Mouse (Mus musculus) adrenal gland, adult 8-10 months (tissue): Measurements from ENCODE around the gene Aatf. TPM values are rescaled to one million over a fixed set of nuclear protein-coding genes. Genes with fewer than 3 reads are reported as not detected.

Source experiments
- DNase-seq: peaks from one replicate; pipeline ENCODE4 v3.0.0; 2022
- total RNA-seq, 4 experiments: library from RNA; stranded (reverse); gene quantifications; 2 replicates each; pipeline ENCODE4 v1.2.4; 2022

Aatf gene
- total RNA-seq: 10 to 100 TPM; 23.8 to 27.9 (median 24.0) TPM

DNA sequence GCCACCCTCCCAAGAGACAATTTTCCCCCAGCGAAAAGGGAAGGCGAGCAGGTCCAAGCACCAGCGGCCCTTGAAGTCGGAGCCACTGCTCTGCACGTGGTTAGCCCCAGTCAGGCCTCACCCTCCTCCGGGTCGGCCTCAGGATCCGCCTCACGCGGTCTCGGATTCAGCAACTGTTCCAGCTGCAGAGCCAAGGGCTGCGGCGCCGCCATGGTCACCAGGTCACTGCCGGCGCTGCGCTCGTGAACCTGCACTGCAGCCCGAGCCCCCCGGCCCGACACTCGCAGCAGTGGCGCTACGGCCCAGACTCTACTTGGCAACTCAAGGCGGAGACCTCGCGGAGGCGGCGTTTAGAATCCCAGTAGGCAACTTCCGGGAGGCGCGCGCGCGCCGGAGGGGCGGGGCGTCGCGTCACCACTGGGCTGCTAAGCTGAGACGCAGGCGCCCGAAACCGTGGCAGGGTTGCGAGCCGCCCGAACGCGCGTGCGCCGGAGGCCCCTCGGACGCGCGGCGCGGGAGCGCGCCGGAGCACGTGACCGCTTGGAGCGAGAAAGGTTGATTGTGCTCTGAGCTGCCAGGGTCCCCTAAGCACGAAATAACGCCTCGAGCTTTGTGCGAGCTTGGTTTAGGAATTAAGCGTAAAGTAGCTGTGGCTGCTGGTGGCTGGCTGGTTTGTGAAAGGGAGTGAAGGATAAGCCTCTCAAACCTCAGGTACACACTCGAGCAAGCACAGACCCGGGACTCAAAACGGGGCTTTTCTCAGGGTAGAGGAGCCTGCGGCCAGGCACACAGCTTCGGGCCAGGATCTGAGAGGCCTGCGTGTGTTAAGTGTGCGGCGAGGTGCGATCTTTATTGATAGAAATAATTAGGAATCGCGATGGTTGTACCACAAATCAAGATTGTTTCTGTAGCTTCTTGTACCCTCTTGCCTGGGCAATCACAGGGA, at the start of gene Aatf:
TSS of gene Aatf (minus strand) at position 352 of the 946 bp plus-strand sequence.
- DNase-seq: peak; percentile 93

DNA sequence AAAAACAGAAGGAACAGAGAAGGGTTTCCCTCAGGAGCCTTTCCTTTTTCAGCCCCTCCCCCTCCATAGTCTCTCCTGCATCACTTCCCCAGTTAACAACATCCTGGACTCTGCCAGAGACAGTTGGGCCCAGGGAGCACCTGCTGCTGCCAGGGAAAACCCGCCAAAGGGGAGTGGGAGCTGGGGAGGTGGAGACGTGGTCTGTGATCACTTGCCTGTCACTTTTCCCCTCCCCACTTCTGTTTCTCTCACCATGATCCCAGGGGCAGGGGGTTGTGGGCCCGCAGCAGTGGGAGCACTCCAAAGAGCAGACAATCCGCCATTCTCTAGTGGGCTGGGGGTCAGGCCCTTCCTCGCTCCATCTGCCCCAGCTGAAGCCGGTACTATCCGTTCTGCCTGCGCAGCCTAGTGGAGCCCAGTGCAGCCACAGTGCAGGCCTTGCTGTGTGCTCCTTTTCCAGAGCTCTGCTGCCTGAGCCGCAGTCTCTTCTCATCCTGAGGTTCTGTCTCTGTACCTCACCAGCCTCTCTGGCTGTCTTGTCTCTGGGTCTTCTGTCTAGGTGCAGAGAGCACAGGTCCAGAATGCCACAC, 49.5 kb upstream of the Aatf start:
- no peak for DNase-seq

DNA sequence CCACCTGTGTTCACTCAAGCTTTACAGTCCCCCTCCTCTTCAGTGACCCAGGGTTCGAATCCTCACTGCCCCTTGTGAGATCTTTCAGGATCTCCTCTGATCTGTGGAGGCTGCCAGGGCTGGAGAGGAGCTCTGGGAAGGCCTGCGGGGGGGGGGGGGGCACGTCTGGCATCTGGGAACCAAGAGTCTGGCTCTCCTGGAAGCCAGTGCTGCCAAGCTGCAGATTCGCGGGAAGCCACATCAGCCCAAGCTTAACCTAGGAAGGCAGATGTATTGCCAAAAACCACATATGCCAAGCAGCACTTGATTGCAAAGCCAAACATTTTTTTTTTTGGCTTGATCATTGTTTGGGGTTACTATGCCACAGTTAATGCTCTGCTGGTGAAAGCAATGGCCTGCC, 48.2 kb upstream of the Aatf start:
- DNase-seq: no peak

DNA sequence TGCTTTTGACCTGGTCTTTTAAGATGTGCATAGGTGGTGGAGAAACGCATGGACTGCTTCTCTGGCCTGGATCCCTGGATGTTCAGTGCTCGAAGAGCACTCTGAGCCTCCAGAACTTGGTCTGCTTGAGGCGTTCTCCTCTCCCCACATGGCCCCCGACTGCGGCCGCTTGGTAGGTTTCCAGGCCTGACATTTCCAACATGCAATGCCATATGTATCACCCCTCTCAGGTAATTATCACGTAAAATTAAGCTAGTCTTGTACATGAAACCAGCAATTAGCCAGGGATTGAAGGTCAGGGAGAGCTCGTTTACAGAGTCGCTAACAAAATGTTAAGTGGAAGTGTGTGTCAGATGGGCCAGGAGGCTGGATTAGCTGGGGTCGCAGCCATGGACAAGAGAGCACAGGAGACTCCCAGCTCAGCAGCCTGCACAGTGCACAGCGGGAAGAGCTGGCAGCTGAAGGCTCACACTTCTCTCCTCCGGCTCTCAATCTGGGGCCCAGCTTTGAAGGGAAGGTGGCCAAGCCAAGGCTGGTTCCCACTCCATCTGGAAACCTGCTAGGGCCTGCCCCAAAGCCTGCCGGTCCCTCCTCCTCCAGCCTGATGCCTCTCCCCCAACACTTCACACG, 40.6 kb upstream of the Aatf start:
- no peak for DNase-seq

DNA sequence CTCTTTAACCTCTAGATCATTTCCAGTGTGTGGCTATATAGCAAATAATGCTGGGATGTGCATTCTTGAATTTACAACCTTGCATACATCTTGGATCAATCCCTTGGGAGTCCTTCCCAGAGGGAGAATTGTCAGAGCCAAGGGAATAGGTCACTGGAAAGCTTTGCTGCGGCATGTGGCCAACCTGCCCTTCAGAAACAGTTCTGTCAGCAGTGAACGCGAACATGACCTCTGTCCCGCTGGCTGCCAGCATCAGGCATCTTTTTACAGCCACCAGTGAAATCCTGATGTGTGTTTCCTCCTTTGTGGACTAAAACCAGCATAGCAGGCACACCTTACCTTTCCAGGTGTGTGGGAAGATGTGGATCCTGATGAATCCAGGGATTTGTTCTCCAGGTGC, 38.0 kb upstream of the Aatf start:
- no peak for DNase-seq

DNA sequence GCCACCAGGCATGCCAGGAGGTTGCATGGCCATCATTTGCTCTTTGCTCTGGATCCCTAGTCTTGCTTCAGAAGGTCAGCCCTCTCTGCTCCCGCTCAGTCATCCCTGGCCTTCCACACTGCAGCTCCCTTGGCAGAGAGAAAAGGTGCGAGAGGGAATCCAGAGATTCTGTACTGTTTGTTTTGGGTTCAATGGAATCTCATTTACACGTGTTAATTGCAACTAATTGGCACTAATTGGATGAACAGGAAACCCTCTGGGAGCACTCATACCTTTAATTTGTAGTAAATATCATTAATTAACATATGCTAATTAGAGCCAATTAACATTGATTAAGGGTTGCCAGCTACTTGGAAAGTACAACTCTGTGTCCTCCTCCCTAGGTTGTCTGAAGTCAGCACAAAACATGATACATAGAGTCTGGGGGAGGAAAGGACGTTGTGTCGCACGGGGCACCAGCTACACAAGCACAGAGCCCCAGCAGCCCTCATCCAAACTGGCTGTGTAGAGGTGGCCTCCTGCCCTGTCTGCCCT, 36.0 kb upstream of the Aatf start:
- no peak for DNase-seq

DNA sequence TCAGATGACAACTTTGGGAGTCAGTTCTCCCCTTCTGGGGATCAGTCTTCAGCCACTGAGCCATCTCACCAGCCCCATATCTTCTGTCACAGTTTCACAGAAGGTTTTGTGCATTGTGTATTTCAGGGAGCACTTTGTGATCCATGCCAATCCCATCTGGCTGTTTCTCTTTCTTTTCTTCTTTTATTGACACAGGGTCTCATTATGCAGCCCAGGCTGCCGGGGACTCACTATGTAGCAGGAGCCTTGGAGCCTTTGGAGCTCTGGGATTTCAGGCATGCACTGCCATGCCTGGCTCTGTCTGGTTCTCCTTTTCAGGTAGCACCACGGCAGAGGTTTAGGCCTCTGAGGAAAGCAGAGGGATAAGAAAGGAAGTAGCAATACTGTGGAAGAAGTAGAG, 35.0 kb upstream of the Aatf start:
- DNase-seq: no peak

DNA sequence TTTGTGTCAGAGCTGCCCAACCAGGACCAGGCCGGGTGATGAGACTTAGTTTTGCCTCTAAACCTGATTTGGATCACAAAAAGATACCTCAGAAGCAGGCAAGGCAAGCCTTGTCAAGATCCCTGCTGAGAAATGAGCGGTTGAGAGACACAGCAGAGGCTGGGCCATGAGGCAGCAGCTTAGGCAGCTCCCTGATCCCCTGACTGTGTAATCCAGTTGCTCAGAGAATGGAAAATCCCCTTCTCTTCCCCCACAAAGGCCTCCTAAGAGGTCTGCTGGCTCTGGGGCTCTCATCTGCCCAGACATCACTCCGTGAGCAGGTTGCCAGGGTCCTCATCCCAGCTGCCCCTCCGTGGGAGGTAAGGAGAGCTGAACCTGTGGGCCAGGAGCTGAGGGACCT, 26.7 kb upstream of the Aatf start:
- no peak for DNase-seq

DNA sequence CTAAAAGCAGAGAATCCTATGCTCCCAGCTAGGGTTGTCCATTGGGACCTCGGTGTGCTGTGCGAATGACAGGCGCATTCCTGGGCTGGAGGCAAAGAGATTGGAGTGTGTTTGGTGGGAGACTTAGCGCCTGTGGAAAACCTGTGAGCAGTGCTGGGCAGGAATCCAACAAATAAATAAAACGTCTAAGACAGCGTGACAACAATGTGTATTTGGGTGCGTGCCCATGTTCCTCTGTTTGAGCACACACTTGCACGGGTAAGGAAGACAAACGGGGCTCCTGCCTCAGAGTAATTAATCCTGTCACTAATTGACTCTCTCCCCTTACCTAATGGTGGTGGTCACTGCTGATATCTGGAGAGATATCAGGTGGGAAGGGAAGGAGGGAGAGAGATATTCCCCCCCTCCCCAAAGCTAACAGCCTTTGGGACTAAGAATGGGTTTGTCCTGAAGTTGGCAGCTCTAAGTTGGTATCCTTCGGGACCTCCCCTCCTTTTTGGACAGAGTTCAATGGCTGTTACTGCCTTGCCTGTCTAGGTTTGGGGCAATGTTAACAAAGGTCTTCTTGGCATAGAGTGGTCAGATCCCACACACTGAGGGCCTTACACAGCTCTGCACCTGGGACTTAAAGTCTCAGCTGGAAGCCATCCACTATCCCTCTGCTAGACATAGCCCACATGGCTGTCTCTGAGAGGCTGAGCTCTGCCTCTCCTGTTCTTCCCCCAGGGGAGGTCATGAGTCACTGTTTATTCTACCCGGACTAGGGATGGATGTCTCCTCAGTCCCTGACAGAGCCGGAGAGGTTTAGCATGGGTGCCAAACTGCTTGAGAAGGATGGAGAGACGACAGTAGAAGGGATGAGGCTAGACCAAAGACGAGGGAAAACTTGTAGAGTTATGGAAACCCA, 16.7 kb upstream of the Aatf start:
- DNase-seq: no peak

DNA sequence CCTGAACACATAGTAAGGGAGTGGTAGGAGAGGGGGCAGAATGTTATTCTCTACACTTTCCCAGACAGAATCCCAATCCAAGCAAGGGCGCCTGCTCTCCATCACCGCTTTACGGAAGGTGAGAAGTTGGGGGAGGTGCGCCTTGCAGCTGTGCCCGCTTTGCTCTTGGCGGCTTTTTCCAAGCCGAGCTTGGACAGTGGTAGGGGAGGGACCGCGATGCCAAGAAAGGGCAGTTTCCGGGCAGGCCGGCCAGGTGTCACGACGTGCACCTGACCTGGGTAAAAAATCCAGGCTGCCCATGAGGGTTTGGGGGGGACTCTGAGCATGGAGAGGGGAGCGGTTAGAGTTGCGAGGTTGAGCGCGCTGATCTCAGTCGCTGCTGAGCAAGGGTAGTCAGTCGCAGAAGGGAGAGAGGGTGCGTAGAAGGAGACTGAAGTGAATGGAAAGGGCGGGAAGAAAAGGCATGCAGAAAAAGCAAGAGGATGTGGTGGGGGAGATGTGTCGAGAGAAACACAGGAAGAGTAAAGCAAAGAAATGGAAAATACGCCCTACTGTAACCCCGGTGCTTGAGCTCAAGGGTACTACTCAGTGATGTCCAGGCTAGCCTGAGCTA, 15.9 kb upstream of the Aatf start:
- DNase-seq: no peak

DNA sequence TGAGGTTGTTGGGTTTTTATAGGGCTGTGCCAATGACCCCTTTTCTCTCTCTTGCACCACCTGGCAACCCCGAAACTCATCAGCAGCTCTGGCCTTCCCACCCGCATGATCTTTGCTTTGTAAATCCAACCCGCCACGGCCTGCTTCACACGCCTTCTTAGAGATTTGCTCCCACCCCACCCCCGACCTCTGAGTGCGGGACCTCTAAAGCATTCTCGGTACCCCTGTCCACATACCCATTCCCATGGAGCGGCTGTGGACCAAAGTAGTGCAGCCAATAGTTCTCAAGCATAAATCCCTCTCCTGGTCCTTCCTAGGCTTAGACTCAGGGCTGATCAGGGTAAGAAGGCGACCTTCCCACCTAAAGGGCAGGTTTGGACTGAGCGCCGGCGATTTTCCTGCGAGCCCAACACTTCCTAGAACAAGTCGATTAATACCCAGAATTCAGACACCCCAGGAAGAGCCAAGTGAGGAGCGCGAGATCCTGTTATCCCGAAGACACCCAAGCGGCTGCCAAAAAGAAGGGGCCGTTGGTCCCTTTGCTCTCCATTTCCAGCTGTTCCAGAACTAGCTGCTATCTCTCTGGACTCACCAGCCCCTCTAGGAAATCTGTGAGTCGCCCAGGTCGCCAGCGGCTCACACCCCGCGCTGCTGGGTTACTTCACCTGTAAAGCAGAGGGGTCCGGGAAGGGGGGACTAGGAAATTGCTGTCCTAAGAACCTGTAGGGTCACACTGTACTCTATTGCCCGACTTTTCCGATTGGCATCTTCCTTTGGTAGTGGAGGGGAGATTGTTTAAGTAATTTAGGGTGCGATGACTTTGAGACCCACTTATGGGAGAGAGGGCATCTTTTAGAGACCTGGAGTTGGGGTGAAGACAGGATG, 13.9 kb upstream of the Aatf start:
- no peak for DNase-seq

DNA sequence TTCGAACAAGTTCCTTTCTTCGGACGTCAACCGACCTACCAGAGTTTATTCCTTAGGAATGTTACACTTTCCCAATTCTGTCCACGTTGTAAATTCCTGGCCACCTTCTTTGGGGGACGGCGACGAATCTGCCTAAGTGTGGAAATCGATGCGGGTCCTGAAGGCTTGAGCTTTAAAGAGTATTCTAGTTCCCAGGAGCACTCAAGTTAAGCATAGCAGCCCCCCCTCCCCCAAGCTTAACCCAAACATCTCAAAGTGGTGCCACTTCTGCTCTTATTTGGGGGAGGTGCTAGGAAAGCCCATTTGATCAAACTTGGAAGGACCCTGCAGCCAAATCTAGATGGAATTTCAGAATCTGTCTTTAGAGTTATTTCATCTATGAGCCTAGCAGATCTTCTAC, 13.1 kb upstream of the Aatf start:
- no peak for DNase-seq

DNA sequence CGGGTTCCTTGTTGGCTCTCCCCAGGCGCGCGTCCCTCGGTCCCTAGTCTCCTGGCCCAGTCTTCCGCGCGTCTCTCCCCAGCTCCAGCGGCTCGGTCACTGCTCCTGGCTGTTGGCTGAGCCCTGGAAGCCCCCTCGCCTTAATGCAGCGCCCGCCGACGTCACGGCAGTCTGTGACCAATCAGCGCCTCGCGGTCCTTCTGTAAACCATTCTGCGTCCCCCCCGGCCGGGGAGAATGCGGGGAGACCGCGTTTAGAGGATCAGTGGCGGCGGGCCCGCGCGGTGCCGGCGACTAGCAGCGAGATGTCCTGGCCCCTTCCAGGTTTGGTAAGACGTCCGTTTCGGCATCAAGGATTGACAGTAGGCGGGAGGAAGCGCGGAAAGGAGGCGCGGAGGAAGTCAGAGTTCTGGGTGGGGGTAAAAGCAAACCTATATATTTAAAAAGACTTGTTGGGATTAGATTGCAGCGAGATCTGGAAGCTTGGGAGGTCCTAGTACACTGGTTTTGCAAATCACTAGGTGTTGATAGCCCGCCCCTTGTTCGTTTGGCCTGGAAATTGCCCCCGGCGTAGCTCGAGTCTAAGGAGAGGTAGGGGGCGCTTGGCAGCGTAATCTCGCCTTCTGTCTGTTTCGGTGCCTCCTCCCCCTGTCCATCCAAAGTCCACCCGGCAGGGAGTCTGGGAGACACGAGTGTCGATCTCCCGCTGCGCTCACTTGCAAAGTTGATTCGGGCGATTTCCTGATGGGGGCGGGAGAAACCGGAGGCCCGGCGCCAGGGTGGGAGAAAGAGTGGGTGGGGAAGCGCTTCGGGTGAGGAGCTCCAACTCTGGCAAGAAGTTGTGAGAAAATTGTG, 12.3 kb upstream of the Aatf start, which contains the start of gene Lhx1:
TSS of gene Lhx1 (minus strand) at position 115 of the 854 bp plus-strand sequence.
- DNase-seq: no peak

DNA sequence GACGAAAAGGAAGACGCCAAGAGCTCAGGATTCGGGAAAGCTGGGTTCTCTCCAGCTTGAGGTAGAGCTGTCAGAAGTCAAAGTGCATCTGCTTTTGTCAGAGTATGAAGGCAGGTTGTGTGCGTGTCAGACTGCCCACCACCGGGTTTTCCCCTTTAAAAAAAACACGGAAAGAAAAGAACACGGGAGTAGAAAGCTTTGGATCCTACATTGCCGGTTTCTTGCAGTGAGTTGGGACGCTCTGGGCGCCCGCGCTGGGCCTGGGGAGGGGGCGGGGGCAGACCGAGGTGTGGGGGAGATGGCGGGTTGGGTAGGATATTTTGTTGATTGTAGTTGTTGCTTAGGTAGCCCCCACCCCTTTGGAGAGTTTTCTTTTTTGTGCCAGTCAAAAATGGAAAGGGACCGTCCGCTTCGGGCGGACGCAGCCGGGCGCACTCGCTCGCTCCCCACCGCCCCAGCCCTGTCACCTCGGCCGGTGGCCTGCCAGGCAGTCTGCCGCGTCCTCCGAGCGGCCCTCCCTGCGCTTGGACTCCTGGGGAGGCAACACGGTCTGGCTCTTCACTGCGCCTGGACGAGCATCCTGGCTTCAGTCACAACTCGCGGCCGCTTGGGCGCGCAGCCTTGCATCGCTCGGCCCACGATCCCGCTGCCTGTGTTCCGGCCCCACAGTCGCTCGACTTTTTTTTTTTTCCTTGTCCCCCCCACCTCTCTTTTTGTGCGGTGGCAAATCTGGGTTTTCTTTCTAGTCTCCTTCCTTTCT, 11.4 kb upstream of the Aatf start:
- DNase-seq: no peak

DNA sequence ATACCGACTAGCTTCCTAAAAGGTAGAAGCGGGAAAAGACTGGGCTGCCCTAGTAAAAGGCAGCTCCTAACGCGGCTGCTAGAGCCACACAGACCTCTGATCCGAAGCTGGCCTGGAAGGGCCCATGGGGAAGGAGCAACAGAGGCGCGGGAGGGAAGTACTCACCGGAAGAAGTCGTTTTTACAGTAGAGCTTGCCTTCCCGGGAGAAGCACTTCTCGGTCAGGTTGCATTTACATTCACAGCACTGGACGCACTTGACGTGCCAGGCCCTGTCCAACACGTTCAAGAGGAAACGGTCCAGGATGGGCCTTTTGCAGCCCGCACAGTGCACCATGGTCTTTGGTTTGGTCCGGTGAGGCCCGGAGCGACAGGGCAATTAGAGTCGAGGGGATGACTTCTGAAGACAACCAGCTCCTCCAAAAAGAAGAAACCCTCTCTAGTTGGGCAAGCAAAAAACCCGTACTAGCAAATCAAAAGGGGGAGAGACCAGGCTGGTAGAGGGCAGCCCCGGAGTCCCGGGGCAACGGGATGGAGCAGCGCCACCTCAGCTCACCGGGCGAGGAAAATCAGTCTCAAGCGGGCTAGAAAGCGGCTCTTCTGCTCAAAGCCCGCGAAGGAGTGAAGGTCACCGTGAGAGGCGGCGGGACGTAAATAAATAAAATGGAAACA, 10.7 kb upstream of the Aatf start:
- no peak for DNase-seq

DNA sequence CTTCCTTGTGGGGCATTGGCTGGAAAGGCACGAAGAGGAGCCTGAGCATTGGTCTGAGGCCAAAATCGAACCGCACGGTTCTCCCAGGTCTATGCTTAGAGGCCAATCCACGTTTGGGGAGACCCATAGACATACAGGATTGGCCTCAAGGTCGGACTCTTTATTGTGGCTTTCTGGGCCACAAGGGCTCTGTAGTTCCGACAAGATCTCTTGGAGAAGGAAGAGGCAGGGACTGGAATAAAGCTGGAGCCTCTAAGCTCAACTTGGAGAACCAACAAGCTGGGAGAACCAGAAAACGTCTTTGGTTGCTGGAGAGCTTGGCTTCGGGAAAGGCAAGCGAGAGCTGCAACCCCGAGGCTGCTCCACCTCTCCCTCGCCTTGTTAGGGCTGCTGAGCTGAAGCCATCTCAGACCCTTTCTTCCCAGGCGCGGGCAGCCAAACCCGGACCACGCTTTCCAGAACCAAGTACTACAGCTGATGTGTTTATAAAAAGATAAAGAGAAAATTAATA, 10.1 kb upstream of the Aatf start:
- DNase-seq: no peak

DNA sequence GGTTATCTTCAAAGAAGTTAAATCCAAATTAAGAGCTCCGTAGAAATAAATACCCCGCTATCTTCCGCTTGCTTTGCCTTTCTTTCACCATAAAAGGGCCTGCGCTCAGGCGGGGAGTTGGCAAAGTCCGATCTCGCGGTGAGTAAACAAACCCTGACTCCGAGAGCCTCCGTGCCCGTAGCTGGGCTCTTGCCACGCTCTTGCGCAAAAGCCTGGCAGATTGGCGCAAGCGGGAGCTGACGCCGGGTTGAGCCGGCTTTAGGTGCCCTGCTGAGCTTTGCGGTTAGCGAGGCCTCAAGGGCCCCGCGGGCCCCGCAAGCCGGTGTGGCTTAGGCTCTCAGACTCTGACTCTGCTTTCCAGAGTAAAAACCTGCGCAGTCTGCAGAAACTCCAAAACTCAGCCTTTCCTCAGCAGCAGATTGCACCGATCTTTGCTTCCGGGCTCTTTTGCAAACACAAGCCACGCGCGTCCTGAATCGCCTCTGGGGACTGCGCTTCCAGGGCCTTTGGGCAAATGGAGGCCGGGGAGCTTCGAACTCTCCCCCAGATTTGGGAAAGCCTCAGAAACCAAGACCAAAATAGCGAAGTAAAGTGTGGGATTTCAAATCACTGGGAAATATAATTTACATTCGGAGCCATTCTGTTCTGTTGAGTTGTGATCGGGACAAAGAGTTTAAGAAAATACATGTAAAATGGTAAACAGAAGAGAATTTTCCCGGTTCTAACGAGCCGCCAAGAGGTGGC, 9.4 kb upstream of the Aatf start:
- peak; percentile 80 for DNase-seq
